Mouse (Mus musculus): ENCODE measurements around the gene 4930544G11Rik. TPM values are rescaled to one million over a fixed set of nuclear protein-coding genes. Genes with fewer than 3 reads are reported as not detected.

Gene 4930544G11Rik
- not detected for total RNA-seq (2023)

DNA sequence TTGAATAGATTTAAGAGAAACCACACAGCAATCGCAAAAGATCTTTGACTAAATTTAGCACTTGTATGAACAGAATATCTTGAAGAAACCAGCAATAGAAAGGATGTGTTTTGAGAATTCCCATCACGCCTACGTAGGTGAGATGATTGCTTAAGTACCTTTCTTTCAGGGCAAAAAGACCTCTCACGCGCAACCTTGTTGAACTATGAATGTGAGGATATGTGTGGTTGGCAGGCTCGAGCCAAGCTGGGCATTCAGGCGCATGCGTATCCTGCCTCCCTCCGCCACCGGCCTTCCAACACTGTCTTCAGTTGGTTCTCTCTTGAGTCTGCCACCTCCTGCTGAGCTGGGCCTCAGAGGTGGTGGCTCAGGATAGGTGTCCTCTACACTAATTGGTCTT is at the start of gene 4930544G11Rik:
Gene 4930544G11Rik, plus strand, starts transcription at position 301 of the 400 bp plus-strand sequence.

Other genes with a start within 250 kb of the 4930544G11Rik start
- gene Prdm5, start 173.6 kb upstream of the 4930544G11Rik start, total RNA-seq (2023): 1.0 TPM